Mouse (Mus musculus): ENCODE measurements around the gene Igsf3. TPM values are rescaled to one million over a fixed set of nuclear protein-coding genes. Genes with fewer than 3 reads are reported as not detected.

Igsf3 gene
- polyA plus RNA-seq, 1 experiment from 2014 or later, result 27.6 TPM

DNA sequence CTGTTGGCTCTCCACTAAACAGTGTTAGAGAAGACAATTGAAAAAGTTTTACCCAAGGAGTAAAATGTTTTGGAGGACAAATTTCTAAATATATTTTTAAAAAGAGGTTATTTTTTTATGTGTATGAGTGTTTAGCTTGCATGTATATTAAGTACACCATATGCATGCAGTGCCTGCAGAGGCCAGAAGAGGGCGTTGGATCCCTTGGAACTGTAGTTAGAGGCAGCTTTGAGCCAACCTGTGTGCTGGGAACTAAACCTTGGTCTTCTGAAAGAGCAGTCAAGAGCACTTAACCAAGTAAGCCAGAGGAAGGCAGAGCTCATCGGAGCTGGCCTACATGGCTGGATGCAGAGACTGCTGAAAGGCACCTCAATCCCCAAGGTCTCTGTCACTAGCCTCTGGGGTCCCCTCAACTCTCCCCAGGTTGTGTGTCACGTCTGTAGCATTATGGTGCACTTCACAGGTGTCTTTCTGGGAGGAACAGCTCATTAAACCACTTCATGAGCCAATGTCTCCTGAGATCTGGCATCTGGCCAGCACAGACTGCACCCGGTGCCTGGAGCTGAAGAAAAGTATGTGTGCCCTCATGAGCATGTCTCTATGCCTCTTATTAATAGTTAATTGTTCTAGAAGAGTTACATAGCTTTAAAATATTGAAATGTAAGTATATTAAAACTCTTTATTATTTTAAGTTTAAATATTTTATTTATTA, 109.3 kb downstream of the Igsf3 start:
- Histone ChIP-seq H3K36me3 (ENCODE audit: control insufficient read depth, insufficient read depth, low read length) (no peaks in the 10 kb centered on the region), H3K27ac (ENCODE audit: low read depth, low read length) (no peak overlapping the region), H3K27me3 (ENCODE audit: control insufficient read depth, insufficient read depth, low read length) (no peaks in the 10 kb centered on the region), H3K4me1 (replicated peaks; ENCODE audit: control insufficient read depth, insufficient read depth, low read length) (no peaks in the 10 kb centered on the region), H3K4me3 (ENCODE audit: low read depth, low read length) (no peak overlapping the region), H3K9me3 (ENCODE audit: control insufficient read depth, low read length) (no peaks in the 10 kb centered on the region), H3K9ac (ENCODE audit: low read depth, low read length) (no peak overlapping the region), H3K4me2 (replicated peaks; ENCODE audit: low read depth, low read length) (no peak overlapping the region)
- DNase-seq (ENCODE audit: low spot score) (no peak), ATAC-seq (ENCODE audit: low FRiP score) (no peak)
- 62% methylated on average over 4 of the region's 4 CpGs for WGBS

- H3K27me3 ChIP-seq (ENCODE audit: control insufficient read depth, insufficient read depth, low read length), result no peaks in the 10 kb centered on the region
- no peak overlapping the region for H3K9ac ChIP-seq (ENCODE audit: low read depth, low read length)
- no peaks in the 10 kb centered on the region for H3K4me1 ChIP-seq (replicated peaks; ENCODE audit: control insufficient read depth, insufficient read depth, low read length)
- no peak for DNase-seq (ENCODE audit: low spot score)
- H3K4me3 ChIP-seq (ENCODE audit: low read depth, low read length), result no peak overlapping the region
- H3K9me3 ChIP-seq (ENCODE audit: control insufficient read depth, low read length), result no peaks in the 10 kb centered on the region
- no peak overlapping the region for H3K27ac ChIP-seq (ENCODE audit: low read depth, low read length)
- no peak for ATAC-seq (ENCODE audit: low FRiP score)
- H3K4me2 ChIP-seq (replicated peaks; ENCODE audit: low read depth, low read length), result no peak overlapping the region
- WGBS, result 86% methylated on average over 5 of the region's 5 CpGs
- H3K36me3 ChIP-seq (ENCODE audit: control insufficient read depth, insufficient read depth, low read length), result no peaks in the 10 kb centered on the region
These were observed 110.6 kb downstream of the Igsf3 start for GRCm38 (mm10) chr3:101487436-101487835.

GRCm38 (mm10) chr3:101488204-101488603, 111.3 kb downstream of the Igsf3 start:
- ATAC-seq (ENCODE audit: low FRiP score), result no peak

DNA sequence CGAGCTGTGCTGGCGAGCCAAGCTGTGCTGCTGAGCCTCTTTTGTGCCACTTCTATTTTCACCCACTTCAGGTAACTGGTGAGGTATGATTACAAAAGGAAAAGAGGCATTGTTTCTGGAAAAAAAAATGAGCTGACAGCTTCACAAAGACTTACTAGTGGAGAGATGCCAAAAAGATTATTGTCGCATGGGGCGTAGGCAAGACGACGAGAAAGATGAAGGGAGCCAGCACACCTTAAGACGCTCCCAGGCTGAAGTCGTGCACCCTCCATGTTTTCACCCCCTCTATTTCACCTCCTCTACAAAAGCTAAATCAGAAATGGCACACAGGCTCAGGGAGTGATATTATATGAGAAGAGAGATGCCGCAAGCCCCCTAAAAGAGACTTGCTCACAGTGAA, 113.6 kb downstream of the Igsf3 start:
- Histone ChIP-seq H3K36me3 (ENCODE audit: control insufficient read depth, insufficient read depth, low read length) (no peaks in the 10 kb centered on the region), H3K27ac (ENCODE audit: low read depth, low read length) (no peak overlapping the region), H3K4me3 (ENCODE audit: low read depth, low read length) (no peak overlapping the region), H3K9me3 (ENCODE audit: control insufficient read depth, low read length) (no peaks in the 10 kb centered on the region), H3K4me1 (replicated peaks; ENCODE audit: control insufficient read depth, insufficient read depth, low read length) (no peaks in the 10 kb centered on the region), H3K4me2 (replicated peaks; ENCODE audit: low read depth, low read length) (no peak overlapping the region), H3K9ac (ENCODE audit: low read depth, low read length) (no peak overlapping the region), H3K27me3 (ENCODE audit: control insufficient read depth, insufficient read depth, low read length) (no peaks in the 10 kb centered on the region)
- DNase-seq (ENCODE audit: low spot score) (no peak), ATAC-seq (ENCODE audit: low FRiP score) (no peak)
- WGBS, result 89% methylated on average over 9 of the region's 9 CpGs

More at GRCm38 (mm10) chr3:101488204-101488603, 111.3 kb downstream of the Igsf3 start:
- H3K4me3 ChIP-seq (ENCODE audit: low read depth, low read length), result no peak overlapping the region
- no peak overlapping the region for H3K27ac ChIP-seq (ENCODE audit: low read depth, low read length)
- no peaks in the 10 kb centered on the region for H3K27me3 ChIP-seq (ENCODE audit: control insufficient read depth, insufficient read depth, low read length)
- H3K9ac ChIP-seq (ENCODE audit: low read depth, low read length), result no peak overlapping the region
- 84% methylated on average over 7 of the region's 7 CpGs for WGBS
- no peak overlapping the region for H3K4me2 ChIP-seq (replicated peaks; ENCODE audit: low read depth, low read length)
- no peaks in the 10 kb centered on the region for H3K4me1 ChIP-seq (replicated peaks; ENCODE audit: control insufficient read depth, insufficient read depth, low read length)
- DNase-seq (ENCODE audit: low spot score), result no peak
- no peaks in the 10 kb centered on the region for H3K9me3 ChIP-seq (ENCODE audit: control insufficient read depth, low read length)
- no peaks in the 10 kb centered on the region for H3K36me3 ChIP-seq (ENCODE audit: control insufficient read depth, insufficient read depth, low read length)

GRCm38 (mm10) chr3:101492908-101493307, 116.0 kb downstream of the Igsf3 start:
- no peak for ATAC-seq (ENCODE audit: low FRiP score)
- Histone ChIP-seq H3K4me2 (replicated peaks; ENCODE audit: low read depth, low read length) (no peak overlapping the region), H3K27me3 (ENCODE audit: control insufficient read depth, insufficient read depth, low read length) (no peaks in the 10 kb centered on the region), H3K9me3 (ENCODE audit: control insufficient read depth, low read length) (no peaks in the 10 kb centered on the region), H3K4me3 (ENCODE audit: low read depth, low read length) (no peak overlapping the region), H3K4me1 (replicated peaks; ENCODE audit: control insufficient read depth, insufficient read depth, low read length) (no peaks in the 10 kb centered on the region), H3K9ac (ENCODE audit: low read depth, low read length) (no peak overlapping the region), H3K36me3 (ENCODE audit: control insufficient read depth, insufficient read depth, low read length) (no peaks in the 10 kb centered on the region), H3K27ac (ENCODE audit: low read depth, low read length) (no peak overlapping the region)
- WGBS, result 84% methylated on average over 6 of the region's 6 CpGs
- DNase-seq (ENCODE audit: low spot score), result no peak

DNA sequence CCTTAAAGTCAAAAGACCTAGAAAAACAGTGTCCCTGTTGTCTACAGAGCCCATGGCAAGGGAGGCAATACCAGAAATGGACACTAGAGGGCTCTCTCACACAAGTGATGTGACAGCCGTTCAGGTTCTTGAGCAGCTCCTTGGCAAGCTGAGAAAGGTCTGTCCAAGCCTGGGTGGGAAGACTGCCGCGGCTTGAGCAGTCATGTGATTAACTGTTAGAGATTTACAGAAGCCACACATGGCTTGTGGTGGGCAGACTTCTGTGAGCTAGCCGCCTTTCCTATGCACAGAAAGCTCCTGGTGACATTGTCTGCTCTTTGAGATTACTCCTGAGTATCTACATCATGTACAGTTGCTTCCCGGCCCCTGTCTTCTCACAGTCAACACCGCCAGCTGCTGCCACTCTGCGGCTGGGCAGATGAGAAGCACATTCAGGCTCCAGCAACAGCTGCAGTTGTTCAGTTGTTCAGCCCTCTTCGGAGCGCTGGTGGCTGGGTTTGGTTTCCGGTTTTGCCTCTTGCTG, 117.1 kb downstream of the Igsf3 start:
- no peaks in the 10 kb centered on the region for H3K36me3 ChIP-seq (ENCODE audit: control insufficient read depth, insufficient read depth, low read length)
- DNase-seq (ENCODE audit: low spot score), result peak; percentile 95
- peak; percentile 61 for ATAC-seq (ENCODE audit: low FRiP score)
- no peak overlapping the region for H3K4me2 ChIP-seq (replicated peaks; ENCODE audit: low read depth, low read length)
- H3K9me3 ChIP-seq (ENCODE audit: control insufficient read depth, low read length), result no peaks in the 10 kb centered on the region
- WGBS, result 55% methylated on average over 10 of the region's 10 CpGs
- no peaks in the 10 kb centered on the region for H3K4me1 ChIP-seq (replicated peaks; ENCODE audit: control insufficient read depth, insufficient read depth, low read length)
- H3K27me3 ChIP-seq (ENCODE audit: control insufficient read depth, insufficient read depth, low read length), result no peaks in the 10 kb centered on the region
- no peak overlapping the region for H3K27ac ChIP-seq (ENCODE audit: low read depth, low read length)
- H3K9ac ChIP-seq (ENCODE audit: low read depth, low read length), result no peak overlapping the region
- H3K4me3 ChIP-seq (ENCODE audit: low read depth, low read length), result no peak overlapping the region

GRCm38 (mm10) chr3:101497432-101498030, 120.6 kb downstream of the Igsf3 start:
- Histone ChIP-seq H3K27ac (ENCODE audit: low read depth, low read length) (no peak overlapping the region), H3K4me3 (ENCODE audit: low read depth, low read length) (no peak overlapping the region), H3K9me3 (ENCODE audit: control insufficient read depth, low read length) (no peaks in the 10 kb centered on the region), H3K4me2 (replicated peaks; ENCODE audit: low read depth, low read length) (no peak overlapping the region), H3K27me3 (ENCODE audit: control insufficient read depth, insufficient read depth, low read length) (no peaks in the 10 kb centered on the region), H3K4me1 (replicated peaks; ENCODE audit: control insufficient read depth, insufficient read depth, low read length) (no peaks in the 10 kb centered on the region), H3K9ac (ENCODE audit: low read depth, low read length) (no peak overlapping the region), H3K36me3 (ENCODE audit: control insufficient read depth, insufficient read depth, low read length) (no peaks in the 10 kb centered on the region)
- no peak for ATAC-seq (ENCODE audit: low FRiP score)
- WGBS, result 85% methylated on average over 10 of the region's 10 CpGs
- no peak for DNase-seq (ENCODE audit: low spot score)

DNA sequence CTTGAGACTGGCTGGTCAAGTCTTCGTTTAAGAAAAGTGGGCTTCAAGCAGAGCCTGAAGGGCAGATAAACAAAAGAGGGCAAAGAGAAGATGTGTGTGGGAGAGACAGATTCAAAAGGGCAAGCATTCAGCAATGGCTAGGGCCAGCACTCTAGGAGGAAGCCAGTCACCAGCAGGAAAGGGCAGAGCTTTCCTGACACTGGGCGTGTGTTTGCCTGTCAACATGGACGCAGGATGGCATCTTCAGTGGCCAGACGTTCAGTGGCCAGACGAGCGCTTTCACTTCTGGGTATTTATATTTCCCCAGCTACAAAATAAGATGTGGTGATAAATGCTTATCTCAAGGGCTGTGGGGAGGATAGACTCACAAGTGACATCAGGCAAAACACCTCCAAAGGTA, 123.0 kb downstream of the Igsf3 start:
- H3K27me3 ChIP-seq (ENCODE audit: control insufficient read depth, insufficient read depth, low read length), result no peaks in the 10 kb centered on the region
- DNase-seq (ENCODE audit: low spot score) (no peak), ATAC-seq (ENCODE audit: low FRiP score) (no peak)
- no peak overlapping the region for H3K4me3 ChIP-seq (ENCODE audit: low read depth, low read length)
- H3K9ac ChIP-seq (ENCODE audit: low read depth, low read length), result no peak overlapping the region
- no peak overlapping the region for H3K27ac ChIP-seq (ENCODE audit: low read depth, low read length)
- WGBS, result 68% methylated on average over 6 of the region's 6 CpGs
- no peaks in the 10 kb centered on the region for H3K9me3 ChIP-seq (ENCODE audit: control insufficient read depth, low read length)
- H3K4me2 ChIP-seq (replicated peaks; ENCODE audit: low read depth, low read length), result no peak overlapping the region
- no peaks in the 10 kb centered on the region for H3K36me3 ChIP-seq (ENCODE audit: control insufficient read depth, insufficient read depth, low read length)
- no peaks in the 10 kb centered on the region for H3K4me1 ChIP-seq (replicated peaks; ENCODE audit: control insufficient read depth, insufficient read depth, low read length)

Measured in hindbrain, embryonic 11.5 days (tissue).